Mouse (Mus musculus) embryo, embryonic 10 days (tissue): ENCODE results near the gene Fam43a.

ENCODE experiments used
- DNase-seq: peaks from one replicate; pipeline ENCODE4 v3.0.0-alpha.2; 2015; ENCODE audit warnings: low spot score

Gene Fam43a

GRCm38 (mm10) chr16:30595835-30596557, 3.5 kb upstream of the Fam43a start:
- no peak for DNase-seq

GRCm38 (mm10) chr16:30596959-30597681, 2.4 kb upstream of the Fam43a start:
- peak; percentile 94 for DNase-seq

DNA sequence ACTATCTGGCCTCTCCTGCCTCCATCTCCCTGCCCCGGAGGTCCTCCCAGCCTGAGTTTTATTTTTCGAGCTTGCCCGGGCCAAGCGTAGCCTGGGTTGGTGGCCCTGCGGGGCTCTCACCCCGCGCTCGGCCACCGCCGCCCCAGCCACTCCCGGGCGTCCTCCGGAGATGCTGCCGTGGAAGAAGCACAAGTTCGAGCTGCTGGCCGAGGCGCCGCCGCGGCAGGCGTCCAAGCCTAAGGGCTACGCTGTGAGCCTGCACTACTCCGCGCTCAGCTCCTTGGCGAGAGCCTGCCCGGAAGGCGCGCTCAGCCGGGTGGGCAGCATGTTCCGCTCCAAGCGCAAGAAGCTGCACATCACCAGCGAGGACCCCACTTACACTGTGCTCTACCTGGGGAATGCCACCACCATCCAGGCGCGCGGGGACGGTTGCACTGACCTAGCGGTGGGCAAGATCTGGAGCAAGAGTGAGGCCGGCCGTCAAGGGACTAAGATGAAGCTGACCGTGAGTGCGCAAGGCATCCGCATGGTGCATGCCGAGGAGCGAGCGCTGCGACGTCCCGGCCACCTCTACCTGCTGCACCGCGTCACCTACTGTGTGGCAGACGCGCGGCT, 1.0 kb downstream of the Fam43a start:
- peak; percentile 66 for DNase-seq

GRCm38 (mm10) chr16:30601046-30601832, 1.7 kb downstream of the Fam43a start:
- peak; percentile 84 for DNase-seq

DNA sequence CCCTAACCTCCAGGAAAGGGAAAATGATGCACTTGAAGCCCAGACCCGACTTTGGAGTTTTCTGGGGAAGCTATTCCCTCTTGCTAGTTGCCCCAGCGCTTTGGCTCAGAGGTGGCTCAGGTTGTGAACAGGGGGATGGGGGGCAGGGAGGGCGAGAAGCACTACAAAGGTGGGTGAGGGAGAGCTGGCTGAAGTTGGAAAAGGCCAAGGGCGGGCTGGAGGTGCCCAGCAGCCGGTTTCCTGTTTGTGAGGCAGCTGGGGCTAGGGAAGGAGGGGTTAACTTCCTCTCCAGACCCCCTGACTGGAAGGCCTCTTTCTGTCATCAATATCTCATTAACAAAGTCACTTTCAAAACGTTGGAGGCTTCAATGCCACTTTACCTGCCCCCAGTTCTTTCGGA, 2.4 kb downstream of the Fam43a start:
- peak; percentile 41 for DNase-seq

DNA sequence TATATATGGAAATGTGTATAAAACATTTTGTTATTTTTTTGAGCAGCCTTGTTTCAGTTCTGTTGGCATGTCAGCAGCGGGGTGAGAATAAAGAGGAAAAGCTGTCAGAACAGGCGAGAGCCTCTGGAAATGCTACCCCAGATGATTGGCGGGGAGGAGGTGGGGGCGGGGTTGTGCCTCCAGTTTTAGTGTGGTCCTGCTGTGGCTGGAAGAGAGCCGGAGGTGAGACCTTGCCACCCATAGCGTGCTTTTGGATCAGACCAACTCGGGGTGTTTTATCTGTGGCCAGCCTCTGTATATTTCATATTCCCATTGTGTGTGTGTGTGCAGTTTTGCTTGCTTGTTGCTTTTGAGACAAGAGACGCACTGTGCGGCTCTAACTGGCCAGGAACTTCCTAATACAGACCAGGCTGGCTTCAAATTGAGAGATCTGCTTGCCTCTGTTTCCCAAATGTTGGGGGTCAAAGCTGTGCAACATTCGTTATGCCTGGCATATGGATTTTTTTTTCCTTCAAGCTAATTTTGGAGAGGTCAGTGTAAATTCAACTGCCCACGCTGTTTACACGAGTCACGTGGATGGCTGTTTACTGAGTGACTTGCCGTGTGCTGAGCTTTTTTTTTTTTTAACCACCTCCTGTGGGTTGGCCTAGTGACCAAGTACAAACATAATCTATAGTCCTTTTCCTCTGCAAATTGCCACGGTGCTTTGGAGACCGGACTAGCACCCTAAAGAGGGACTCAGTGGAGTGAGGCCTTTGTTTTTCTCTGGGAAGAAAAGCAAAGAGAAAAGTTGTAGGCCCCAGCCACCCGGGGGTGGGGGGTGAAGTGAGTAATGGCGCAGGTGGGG, 3.4 kb downstream of the Fam43a start:
- peak; percentile 34 for DNase-seq

DNA sequence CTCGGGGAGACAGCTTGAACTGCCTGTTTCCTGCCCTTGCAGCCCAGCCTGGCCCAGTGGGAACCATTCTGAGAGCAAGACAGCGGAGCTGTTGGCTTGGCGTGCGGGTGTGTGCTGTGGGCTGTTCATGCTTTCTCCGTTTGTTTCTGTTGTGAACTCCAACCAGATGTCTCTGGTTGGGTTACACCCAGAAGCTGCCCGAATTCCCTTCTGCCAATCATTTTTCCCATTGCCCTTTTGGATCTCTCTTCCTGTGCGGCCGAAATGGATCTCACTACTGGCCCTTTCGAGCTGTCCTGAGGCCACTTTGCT, 4.0 kb downstream of the Fam43a start:
- DNase-seq, result peak; percentile 43

DNA sequence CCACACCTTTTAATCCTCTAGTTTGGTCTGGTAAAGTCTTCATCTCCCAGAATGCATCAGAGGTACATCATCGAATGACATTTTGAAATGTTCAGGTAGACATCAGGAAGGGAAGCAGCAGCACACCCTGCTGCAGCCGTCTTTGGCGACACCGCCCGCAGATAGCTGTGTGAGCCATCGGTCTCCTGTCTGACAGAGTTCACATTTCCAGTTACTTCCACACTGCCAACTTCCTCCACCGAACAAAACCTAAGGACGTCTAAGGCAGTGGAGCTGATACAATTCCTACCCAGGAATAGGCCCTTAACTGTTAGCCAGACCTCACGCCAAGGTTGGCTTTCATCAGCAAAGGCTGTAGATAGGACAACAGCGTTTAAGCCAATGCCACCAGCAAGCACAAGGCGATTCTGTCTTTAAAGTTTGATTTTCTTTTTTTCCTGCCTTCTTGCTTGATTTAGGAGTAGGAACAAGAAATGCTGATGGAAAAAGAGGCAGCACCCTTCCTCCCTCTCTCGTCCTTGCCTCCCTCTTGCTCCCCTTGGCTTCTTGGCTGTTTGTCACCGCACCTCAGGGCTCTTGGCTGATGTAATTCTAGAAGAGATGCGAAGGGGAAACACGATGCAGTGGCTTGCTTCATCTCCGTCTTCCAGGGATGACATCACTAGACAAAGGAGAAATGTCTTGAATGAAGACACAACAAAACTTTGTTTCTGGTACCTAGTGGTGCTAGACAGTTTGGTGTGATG, 4.7 kb downstream of the Fam43a start:
- no peak for DNase-seq

DNA sequence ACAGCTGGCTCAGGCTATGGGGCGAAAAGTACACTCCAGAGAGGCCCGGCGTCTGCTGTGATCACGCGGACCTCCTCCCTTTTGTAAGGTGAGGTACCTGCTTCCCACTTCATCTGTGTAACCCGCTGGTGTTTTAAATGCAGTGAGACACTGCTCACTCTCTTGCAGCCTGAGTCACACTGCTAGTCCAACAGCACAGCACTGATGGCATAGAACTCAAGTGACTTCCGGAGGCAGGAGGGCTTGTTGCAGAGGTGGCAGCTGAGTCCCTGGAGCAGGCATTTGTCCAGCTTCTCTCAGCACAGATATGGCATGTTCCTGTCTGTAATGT, 5.2 kb downstream of the Fam43a start:
- no peak for DNase-seq

GRCm38 (mm10) chr16:30605528-30605927, 6.0 kb downstream of the Fam43a start:
- DNase-seq, result peak; percentile 49

DNA sequence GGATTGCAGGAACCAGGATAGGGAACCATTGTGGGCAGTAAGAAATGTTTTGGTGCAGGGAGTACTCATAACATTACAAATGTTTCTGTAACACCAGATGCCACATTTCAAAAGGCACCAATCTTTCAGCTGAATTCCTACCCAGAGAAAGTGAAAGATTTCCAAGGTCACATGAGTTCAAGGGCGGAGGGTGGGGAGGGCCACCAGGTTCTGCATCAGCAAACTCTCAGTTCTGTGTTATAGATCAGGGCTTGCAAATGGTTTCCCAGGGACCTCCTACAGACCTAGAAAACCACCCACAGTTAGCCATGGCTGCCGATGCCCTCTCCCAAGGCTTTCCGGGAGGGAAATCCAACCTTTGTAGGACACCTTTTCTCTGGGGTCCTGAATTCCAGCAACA, 8.3 kb downstream of the Fam43a start:
- DNase-seq, result no peak

DNA sequence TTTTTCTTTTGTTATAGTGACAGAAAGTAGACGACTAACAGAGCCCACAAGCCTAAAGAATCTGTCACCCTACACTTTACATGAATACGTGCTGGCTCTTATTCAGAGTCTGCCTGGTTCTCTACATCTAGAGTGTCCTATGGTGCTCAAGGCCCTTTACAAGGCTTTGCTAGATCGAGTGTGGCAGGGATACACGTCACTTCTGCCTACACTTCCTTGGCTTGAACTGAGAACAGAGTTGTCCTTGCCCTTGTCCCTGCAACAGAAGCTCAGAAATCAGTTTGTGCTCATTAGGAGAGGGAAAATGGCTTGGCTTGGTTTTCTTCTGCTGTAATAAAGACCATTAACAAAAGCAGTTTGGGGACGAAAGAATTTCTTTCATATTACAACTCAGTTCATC, 11.8 kb downstream of the Fam43a start:
- DNase-seq, result no peak

- no peak for DNase-seq
Observed at GRCm38 (mm10) chr16:30613122-30613521, 13.6 kb downstream of the Fam43a start.

DNA sequence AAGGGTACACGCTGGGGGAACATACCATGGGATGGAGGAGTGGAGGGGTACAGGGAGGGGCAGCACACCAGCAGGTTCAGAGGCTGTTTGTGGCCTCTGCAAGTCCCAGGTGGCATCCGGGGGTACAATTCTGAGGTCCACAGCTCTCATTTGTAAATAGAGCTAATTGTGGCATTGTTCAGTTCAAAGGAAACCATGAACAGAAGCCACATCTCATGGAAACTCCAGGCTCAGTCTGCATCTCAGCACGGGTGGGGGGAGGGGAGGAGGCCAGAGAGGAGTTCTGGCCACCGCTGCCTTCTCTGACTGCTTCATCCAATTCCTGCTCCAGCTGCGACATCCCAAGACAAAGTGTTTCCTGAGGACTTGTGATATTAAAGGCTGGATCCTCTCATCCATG, 14.6 kb downstream of the Fam43a start:
- no peak for DNase-seq

DNA sequence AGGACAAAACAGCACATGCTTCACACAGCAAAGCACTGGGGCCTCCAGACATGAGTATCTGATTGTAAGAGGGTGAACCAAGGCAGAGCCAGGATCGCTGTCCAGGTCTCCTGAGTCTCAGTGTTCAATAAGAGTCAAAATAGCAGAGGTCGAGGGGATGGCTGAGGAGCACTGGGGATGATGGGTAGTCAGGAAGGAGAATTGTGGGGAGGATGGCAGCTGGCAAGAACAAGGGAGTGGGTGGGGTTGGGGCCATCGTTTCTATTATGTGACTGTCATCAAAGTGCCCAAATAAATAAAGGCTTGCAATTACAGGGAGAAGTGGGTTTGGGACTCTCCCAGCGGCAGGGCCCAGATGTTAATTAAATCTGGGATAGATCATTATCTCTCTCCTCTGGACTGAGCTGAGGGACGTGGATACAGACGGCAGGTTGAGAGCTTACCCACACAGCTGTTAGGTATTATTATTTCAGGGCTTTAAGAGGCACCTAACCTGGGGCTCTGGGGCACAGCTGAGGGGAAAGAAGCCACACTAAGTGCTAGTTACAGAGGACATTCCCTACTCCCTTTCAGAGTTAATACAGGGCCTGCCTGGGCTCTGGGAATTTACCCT, 15.3 kb downstream of the Fam43a start:
- no peak for DNase-seq

DNA sequence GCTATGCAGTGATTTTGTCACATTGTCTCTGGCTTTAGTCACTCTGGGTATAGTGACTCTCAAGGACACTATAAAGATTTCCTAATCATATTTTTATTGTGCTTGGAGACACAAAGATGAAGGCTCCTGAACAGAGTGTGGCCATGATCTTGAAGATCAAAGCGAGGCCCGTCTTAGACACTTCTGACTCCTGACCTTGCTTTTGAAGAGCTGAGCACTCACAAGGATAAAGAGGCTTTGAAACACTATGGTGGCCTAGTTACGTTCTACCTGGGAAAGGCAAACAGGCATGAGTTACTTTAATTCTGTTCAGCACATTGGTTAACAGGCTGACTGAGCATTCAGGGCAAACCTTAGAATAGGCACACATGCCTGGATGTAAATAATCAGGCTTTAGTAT, 16.8 kb downstream of the Fam43a start:
- DNase-seq, result no peak

GRCm38 (mm10) chr16:30623645-30624044, 24.1 kb downstream of the Fam43a start:
- no peak for DNase-seq

DNA sequence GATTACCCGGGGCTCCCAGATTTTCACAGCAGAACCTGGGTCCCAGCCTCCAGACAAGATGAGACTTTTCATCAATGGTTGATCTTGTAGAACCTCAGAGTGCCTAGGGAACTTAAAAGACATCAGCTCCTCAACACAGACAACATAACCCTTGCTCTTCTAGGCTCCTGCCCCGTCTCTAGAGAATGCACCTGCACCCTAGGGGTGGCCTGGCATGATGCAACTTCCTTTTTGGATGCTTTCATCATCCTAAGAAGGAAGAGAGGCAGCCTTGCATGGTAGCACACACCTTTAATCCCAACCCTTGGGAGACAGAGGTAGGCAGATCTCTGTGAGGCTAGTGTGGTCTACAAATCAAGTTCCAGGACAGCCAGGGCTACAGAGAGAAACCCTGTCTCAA, 25.1 kb downstream of the Fam43a start:
- no peak for DNase-seq

DNA sequence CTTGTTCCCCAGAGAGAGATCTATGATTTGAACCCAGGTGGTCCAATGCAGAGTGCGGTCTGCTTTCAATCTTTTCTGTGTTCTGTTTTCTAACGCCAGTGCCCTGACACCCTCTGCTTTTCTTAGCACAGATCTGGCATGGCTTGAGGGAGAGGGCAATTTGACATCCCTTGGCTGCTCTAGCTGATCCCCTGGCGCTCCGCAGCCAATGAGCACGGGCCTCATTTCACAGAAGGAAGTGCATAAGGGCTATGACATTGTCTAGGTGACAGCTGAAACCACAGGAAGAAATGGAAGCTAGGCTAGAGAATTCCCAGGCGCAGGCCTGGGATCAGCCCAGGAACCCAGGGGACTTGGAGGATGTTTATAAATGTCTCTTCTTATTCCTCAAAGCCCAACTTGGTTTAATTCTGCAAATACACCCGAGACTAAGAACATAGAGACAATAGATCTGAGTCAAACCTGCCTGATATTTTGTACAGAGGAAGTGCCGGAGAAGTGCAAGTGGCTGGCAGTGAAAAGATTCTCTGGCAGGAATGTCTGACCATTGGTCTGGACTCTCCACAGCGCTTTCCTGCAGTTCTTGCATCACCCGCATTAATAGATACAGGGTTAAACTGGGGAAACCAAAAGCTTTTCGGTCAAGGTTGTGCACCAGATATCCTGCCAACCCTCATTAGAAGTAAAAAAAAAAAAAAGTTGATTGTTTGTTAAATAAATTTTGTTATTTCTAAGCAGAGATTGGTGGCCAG, 28.2 kb downstream of the Fam43a start:
- DNase-seq, result no peak

GRCm38 (mm10) chr16:30628401-30628800, 28.9 kb downstream of the Fam43a start:
- DNase-seq, result no peak
